Comparison of ENCODE assay signal across 32 mouse cellular contexts in genomic region chr10:100560194-100560883, GRCm38 (mm10). TPM values are rescaled to one million over a fixed set of nuclear protein-coding genes. Genes with fewer than 3 reads are reported as not detected.
"Had no signal": no experiment of that assay in that cellular context is flagged by ENCODE, and none has a peak within 500 bp of the region (broad histone marks: within the 10 kb centered on the region; RNA-seq: fewer than 3 reads in every experiment).

No protein-coding gene starts in this region.

RNA-seq across cellular contexts. Expression of gene 1700017N19Rik, which starts 29.9 kb away (rescaled TPM):
- total RNA-seq: gastrocnemius, adult 2 months; gastrocnemius, postnatal 10 days; gastrocnemius, postnatal 25 days; gastrocnemius, postnatal 4 days; granulocyte monocyte progenitor cell, adult 5-6 weeks; heart, adult 18-20 months; heart, adult 8-10 months; heart, postnatal 10 days; heart, postnatal 25 days; heart, postnatal 4 days; layer of hippocampus, adult 2 months; layer of hippocampus, postnatal 10 days; layer of hippocampus, postnatal 25 days; left cerebral cortex, adult 2 months; left cerebral cortex, postnatal 14 days; left cerebral cortex, postnatal 36 days had no signal
- polyA plus RNA-seq: frontal cortex, adult 2 months; heart, embryonic 10.5 days; heart, embryonic 12.5 days; heart, embryonic 14.5 days; heart, embryonic 16.5 days; hindbrain, embryonic 10.5 days; hindbrain, embryonic 12.5 days; hindbrain, embryonic 14.5 days; inflammation-experienced regulatory T-cells, adult 6 months; intestine, embryonic 15.5 days; intestine, postnatal 0 days; kidney, embryonic 14.5 days; kidney, embryonic 16.5 days; limb, embryonic 10.5 days; limb, embryonic 12.5 days; limb, embryonic 14.5 days had no signal
